Mouse (Mus musculus): ENCODE measurements around the gene Try5. TPM values are rescaled to one million over a fixed set of nuclear protein-coding genes. Genes with fewer than 3 reads are reported as not detected.
"Not testable (repeated sequence)": the region's sequence is repeated elsewhere in the genome, so short reads cannot be mapped to it uniquely, and the experiment has no call there.

Gene Try5
- polyA plus RNA-seq (2012; rRNA removed), result 4.7 TPM in 1 of 2 replicates, not detected in the other

GRCm38 (mm10) chr6:41316741-41317140 is at the start of gene Try5:
TSS of gene Try5 (minus strand) at chr6:41316841.
- H3K4me3 ChIP-seq (replicated peaks; ENCODE audit: extremely low read depth, low read depth, low read length); H3K4me1 ChIP-seq (ENCODE audit: control insufficient read depth, insufficient read depth, low read length); DNase-seq: not testable (repeated sequence)
- WGBS, result 50% methylated on average over 3 of the region's 3 CpGs

GRCm38 (mm10) chr6:41353932-41354331 is 37.3 kb upstream of the Try5 start, which contains the start of gene Try10:
TSS of gene Try10 (plus strand) at chr6:41354105.
- Histone ChIP-seq H3K4me1 (ENCODE audit: control insufficient read depth, insufficient read depth, low read length) (no peaks in the 10 kb centered on the region), H3K4me3 (replicated peaks; ENCODE audit: extremely low read depth, low read depth, low read length) (no peak within 1 kb of the TSS)
- no peak for DNase-seq
- TF ChIP-seq POLR2A (IDR thresholded peaks at IDR 0.05; ENCODE audit: borderline replicate concordance, extremely low read depth, low read depth, low read length) (no peak), CTCF (IDR thresholded peaks at IDR 0.05; ENCODE audit: insufficient read depth, low read length) (no peak)
- WGBS, result 64% methylated on average over 2 of the region's 2 CpGs

GRCm38 (mm10) chr6:41301969-41302368 is 14.7 kb downstream of the Try5 start, which contains the start of gene Try4:
TSS of gene Try4 (plus strand) at chr6:41302269.
- TF ChIP-seq POLR2A (IDR thresholded peaks at IDR 0.05; ENCODE audit: borderline replicate concordance, extremely low read depth, low read depth, low read length), result no peak
- no peak for TF ChIP-seq CTCF (IDR thresholded peaks at IDR 0.05; ENCODE audit: insufficient read depth, low read length)
- WGBS, result 53% methylated on average over 1 of the region's 1 CpGs
- no peak for DNase-seq
- H3K4me1 ChIP-seq (ENCODE audit: control insufficient read depth, insufficient read depth, low read length), result no peaks in the 10 kb centered on the region
- H3K4me3 ChIP-seq (replicated peaks; ENCODE audit: extremely low read depth, low read depth, low read length), result no peak within 1 kb of the TSS

- Histone ChIP-seq H3K4me1 (ENCODE audit: control insufficient read depth, insufficient read depth, low read length) (no peaks in the 10 kb centered on the region), H3K4me3 (replicated peaks; ENCODE audit: extremely low read depth, low read depth, low read length) (no peak overlapping the region)
- TF ChIP-seq CTCF (IDR thresholded peaks at IDR 0.05; ENCODE audit: insufficient read depth, low read length) (no peak), POLR2A (IDR thresholded peaks at IDR 0.05; ENCODE audit: borderline replicate concordance, extremely low read depth, low read depth, low read length) (no peak)
- no peak for DNase-seq
- WGBS, result 32% methylated on average over 1 of the region's 1 CpGs
Measured at GRCm38 (mm10) chr6:41298255-41298654, 18.4 kb downstream of the Try5 start.

- H3K4me3 ChIP-seq (replicated peaks; ENCODE audit: extremely low read depth, low read depth, low read length), result no peak overlapping the region
- 77% methylated on average over 6 of the region's 6 CpGs for WGBS
- TF ChIP-seq CTCF (IDR thresholded peaks at IDR 0.05; ENCODE audit: insufficient read depth, low read length) (no peak), POLR2A (IDR thresholded peaks at IDR 0.05; ENCODE audit: borderline replicate concordance, extremely low read depth, low read depth, low read length) (no peak)
- no peak for DNase-seq
- no peaks in the 10 kb centered on the region for H3K4me1 ChIP-seq (ENCODE audit: control insufficient read depth, insufficient read depth, low read length)
Measured at GRCm38 (mm10) chr6:41266140-41266539, 50.5 kb downstream of the Try5 start.

GRCm38 (mm10) chr6:41262796-41263195 is 53.8 kb downstream of the Try5 start:
- TF ChIP-seq CTCF (IDR thresholded peaks at IDR 0.05; ENCODE audit: insufficient read depth, low read length) (no peak), POLR2A (IDR thresholded peaks at IDR 0.05; ENCODE audit: borderline replicate concordance, extremely low read depth, low read depth, low read length) (no peak)
- H3K4me3 ChIP-seq (replicated peaks; ENCODE audit: extremely low read depth, low read depth, low read length), result no peak overlapping the region
- WGBS, result 31% methylated on average over 3 of the region's 3 CpGs
- no peaks in the 10 kb centered on the region for H3K4me1 ChIP-seq (ENCODE audit: control insufficient read depth, insufficient read depth, low read length)
- DNase-seq, result no peak

Other genes with a start within 250 kb of the Try5 start
- gene Try4, start 14.6 kb downstream of the Try5 start, polyA plus RNA-seq (2012; rRNA removed), result 0.37 and 14.4 TPM in 2 replicates
- not detected in 2 replicates for gene Try10, start 37.3 kb upstream of the Try5 start, polyA plus RNA-seq (2012; rRNA removed)
- gene Prss3, start 60.8 kb upstream of the Try5 start, polyA plus RNA-seq (2012; rRNA removed), result 0.29 TPM in 1 of 2 replicates, not detected in the other
- not detected in 2 replicates for gene Gm5771, start 75.5 kb upstream of the Try5 start, polyA plus RNA-seq (2012; rRNA removed)
- not detected in 2 replicates for gene Gm10334, start 129.3 kb upstream of the Try5 start, polyA plus RNA-seq (2012; rRNA removed)
- not detected in 2 replicates for gene Prss1, start 142.1 kb upstream of the Try5 start, polyA plus RNA-seq (2012; rRNA removed)
- 0.46 and 17.9 TPM in 2 replicates for gene Prss2, start 204.9 kb upstream of the Try5 start, polyA plus RNA-seq (2012; rRNA removed)

Data from lung, adult 2 months (tissue).